21 mouse cellular contexts compared by ENCODE assay signal in genomic region chr11:83994481-83994880, GRCm38 (mm10). TPM values are rescaled to one million over a fixed set of nuclear protein-coding genes. Genes with fewer than 3 reads are reported as not detected.
DNase-seq lines count a peak whose midpoint lies in the region; ATAC-seq and TF ChIP-seq lines count a peak whose summit lies in the region.
"Had no signal": no experiment of that assay in that cellular context is flagged by ENCODE, and none has a peak within 500 bp of the region (broad histone marks: within the 10 kb centered on the region; RNA-seq: fewer than 3 reads in every experiment).

No protein-coding gene starts in this region.

- H3K27me3 ChIP-seq in liver, postnatal 0 days (ENCODE audit: insufficient read depth, low read length) = no peaks in the 10 kb centered on the region
- no peaks in the 10 kb centered on the region for H3K27me3 ChIP-seq in liver, embryonic 11.5 days (replicated peaks; ENCODE audit: control insufficient read depth, insufficient read depth, low read length)
- H3K27me3 ChIP-seq: embryonic facial prominence, embryonic 12.5 days; embryonic facial prominence, embryonic 15.5 days; hindbrain, embryonic 12.5 days; hindbrain, embryonic 15.5 days had no signal

- intact Hi-C loops in gastrocnemius, adult 2 months (cut with DNase I) = no loop called here

- no peak for DNase-seq in layer of hippocampus, adult 2 months (ENCODE audit: low spot score in 2 of 2)
- no peak for DNase-seq in layer of hippocampus, adult 9-11 months
- DNase-seq in liver, postnatal 0 days = peak; percentile 19
- DNase-seq in liver, embryonic 11.5 days (ENCODE audit: low spot score) = no peak
- DNase-seq in R1 (ENCODE audit: low read depth, low spot score) = peak; percentile 79
- no peak for DNase-seq in gastrocnemius, postnatal 4 days (ENCODE audit: low spot score in 2 of 2)
- DNase-seq in gastrocnemius, adult 2 months = no peak
- DNase-seq: adrenal gland, postnatal 10 days; adrenal gland, postnatal 36 days; cerebellum, adult 18-20 months; cerebellum, adult 9-10 months; cerebellum, postnatal 25 days; forebrain, postnatal 0 days; gastrocnemius, postnatal 25 days; heart, adult 2 months had no signal

- no peak for TF ChIP-seq EP300 in liver, postnatal 0 days (IDR thresholded peaks at IDR 0.05; ENCODE audit: low read depth)

- H3K9ac ChIP-seq in liver, postnatal 0 days (replicated peaks) = no peak overlapping the region
- no peak overlapping the region for H3K9ac ChIP-seq in liver, embryonic 11.5 days (ENCODE audit: low read depth, low read length)
- H3K9ac ChIP-seq: embryonic facial prominence, embryonic 12.5 days; embryonic facial prominence, embryonic 15.5 days; forebrain, postnatal 0 days; hindbrain, embryonic 12.5 days; hindbrain, embryonic 15.5 days had no signal

- ATAC-seq in liver, postnatal 0 days = peak; percentile 83
- ATAC-seq in liver, embryonic 11.5 days (replicated peaks; ENCODE audit: low FRiP score) = no peak
- ATAC-seq: forebrain, embryonic 14.5 days; forebrain, postnatal 0 days had no signal

- no peak for TF ChIP-seq CTCF in layer of hippocampus, adult 2 months (conservative IDR thresholded peaks at IDR 0.05)
- no peak for TF ChIP-seq CTCF in liver, postnatal 0 days (IDR thresholded peaks at IDR 0.05; ENCODE audit: low read depth)
- TF ChIP-seq CTCF in gastrocnemius, adult 2 months (IDR thresholded peaks at IDR 0.05) = no peak

- peaks cover 35% of the 10 kb centered on the region for H3K36me3 ChIP-seq in liver, postnatal 0 days (replicated peaks; ENCODE audit: insufficient read depth, low read length)
- peaks cover 20% of the 10 kb centered on the region; the same call in 1 of the 2 replicates for H3K36me3 ChIP-seq in liver, embryonic 11.5 days (ENCODE audit: control insufficient read depth, insufficient read depth, low read length)

- 79% methylated on average over 3 of the region's 3 CpGs for WGBS in liver, postnatal 0 days (ENCODE audit: insufficient replicate concordance)
- WGBS in liver, embryonic 11.5 days = 90% methylated on average over 3 of the region's 3 CpGs

- H3K27ac ChIP-seq in layer of hippocampus, adult 2 months = peak overlapping the region; percentile 72
- peak overlapping the region; percentile 18 for H3K27ac ChIP-seq in liver, postnatal 0 days (ENCODE audit: low read depth)
- H3K27ac ChIP-seq in liver, embryonic 11.5 days (ENCODE audit: low read depth, low read length) = no peak overlapping the region
- H3K27ac ChIP-seq in gastrocnemius, adult 2 months = no peak overlapping the region
- H3K27ac ChIP-seq: embryonic facial prominence, embryonic 12.5 days; embryonic facial prominence, embryonic 15.5 days; heart, adult 2 months; heart, embryonic 10.5 days; hindbrain, embryonic 12.5 days; hindbrain, embryonic 15.5 days had no signal

- no peak overlapping the region for H3K4me2 ChIP-seq in liver, postnatal 0 days (ENCODE audit: low read depth, low read length)
- no peak overlapping the region for H3K4me2 ChIP-seq in liver, embryonic 11.5 days
- H3K4me2 ChIP-seq: embryonic facial prominence, embryonic 12.5 days; embryonic facial prominence, embryonic 15.5 days; hindbrain, embryonic 12.5 days; hindbrain, embryonic 15.5 days had no signal

- H3K4me1 ChIP-seq in liver, postnatal 0 days (ENCODE audit: insufficient read depth) = no peaks in the 10 kb centered on the region
- no peaks in the 10 kb centered on the region for H3K4me1 ChIP-seq in liver, embryonic 11.5 days (replicated peaks; ENCODE audit: control insufficient read depth, insufficient read depth, low read length)
- H3K4me1 ChIP-seq: embryonic facial prominence, embryonic 12.5 days; embryonic facial prominence, embryonic 15.5 days; heart, embryonic 10.5 days; hindbrain, embryonic 12.5 days; hindbrain, embryonic 15.5 days had no signal

- no peaks in the 10 kb centered on the region for H3K9me3 ChIP-seq in liver, postnatal 0 days (ENCODE audit: low read length)
- H3K9me3 ChIP-seq in liver, embryonic 11.5 days (ENCODE audit: control insufficient read depth, low read length) = no peaks in the 10 kb centered on the region
- H3K9me3 ChIP-seq: embryonic facial prominence, embryonic 12.5 days; embryonic facial prominence, embryonic 15.5 days; heart, embryonic 10.5 days; hindbrain, embryonic 12.5 days; hindbrain, embryonic 15.5 days had no signal

- no peak overlapping the region for H3K4me3 ChIP-seq in layer of hippocampus, adult 2 months
- H3K4me3 ChIP-seq in liver, postnatal 0 days (ENCODE audit: low read depth, low read length) = no peak overlapping the region
- H3K4me3 ChIP-seq in liver, embryonic 11.5 days (ENCODE audit: low read depth, low read length) = no peak overlapping the region
- H3K4me3 ChIP-seq in gastrocnemius, adult 2 months = no peak overlapping the region
- H3K4me3 ChIP-seq: embryonic facial prominence, embryonic 12.5 days; embryonic facial prominence, embryonic 15.5 days; heart, adult 2 months; heart, embryonic 10.5 days; hindbrain, embryonic 12.5 days; hindbrain, embryonic 15.5 days had no signal

RNA-seq across cellular contexts. Expression of gene Synrg, which starts 30.3 kb away (rescaled TPM):
- total RNA-seq in layer of hippocampus, adult 2 months (2021) = 10 to 100 TPM; 68.2 to 72.1 TPM
- 2.9 and 3.5 TPM in 2 replicates for polyA plus RNA-seq in liver, postnatal 0 days (2015; fragmentation: Nextera tagmentation; extraction: Ambion mirVana)
- polyA plus RNA-seq in liver, embryonic 11.5 days (2014; fragmentation: Nextera tagmentation; extraction: Ambion mirVana) = 9.0 and 11.5 TPM in 2 replicates
- total RNA-seq in gastrocnemius, postnatal 4 days (2021) = 10 to 100 TPM; 40.7 to 46.2 TPM
- total RNA-seq in gastrocnemius, adult 2 months (2021) = 10 to 100 TPM; 40.8 to 41.8 TPM

RNA-seq across cellular contexts. Expression of gene Ddx52, which starts 52.6 kb away (rescaled TPM):
- total RNA-seq in layer of hippocampus, adult 2 months (2021) = 10 to 100 TPM; 13.0 to 15.6 TPM
- 11.3 and 12.5 TPM in 2 replicates for polyA plus RNA-seq in liver, postnatal 0 days (2015; fragmentation: Nextera tagmentation; extraction: Ambion mirVana)
- 38.1 and 42.3 TPM in 2 replicates for polyA plus RNA-seq in liver, embryonic 11.5 days (2014; fragmentation: Nextera tagmentation; extraction: Ambion mirVana)
- total RNA-seq in gastrocnemius, postnatal 4 days (2021) = 10 to 100 TPM; 13.3 to 15.3 TPM
- total RNA-seq in gastrocnemius, adult 2 months (2021) = 10 to 100 TPM in 1 of 2 experiments, 1 to 10 TPM in 1; 9.6 to 10.8 TPM

Comparison
In these comparisons a context has a peak if more than half of its experiments do, and no peak if none do; other contexts are left out.
1. DNase-seq: peak in liver, postnatal 0 days (single experiment) and R1 (single experiment); none in layer of hippocampus, adult 2 months (0 of 2), layer of hippocampus, adult 9-11 months (single experiment), liver, embryonic 11.5 days (single experiment), gastrocnemius, postnatal 4 days (0 of 2) and gastrocnemius, adult 2 months (single experiment).
2. H3K27ac ChIP-seq: peak in layer of hippocampus, adult 2 months (single experiment) and liver, postnatal 0 days (single experiment); none in liver, embryonic 11.5 days (single experiment) and gastrocnemius, adult 2 months (single experiment).